Mouse (Mus musculus): ENCODE results near the gene Glipr2. TPM values are rescaled to one million over a fixed set of nuclear protein-coding genes. Genes with fewer than 3 reads are reported as not detected.

Gene Glipr2
- polyA plus RNA-seq, 1 experiment from 2014 or later, result 112 TPM

DNA sequence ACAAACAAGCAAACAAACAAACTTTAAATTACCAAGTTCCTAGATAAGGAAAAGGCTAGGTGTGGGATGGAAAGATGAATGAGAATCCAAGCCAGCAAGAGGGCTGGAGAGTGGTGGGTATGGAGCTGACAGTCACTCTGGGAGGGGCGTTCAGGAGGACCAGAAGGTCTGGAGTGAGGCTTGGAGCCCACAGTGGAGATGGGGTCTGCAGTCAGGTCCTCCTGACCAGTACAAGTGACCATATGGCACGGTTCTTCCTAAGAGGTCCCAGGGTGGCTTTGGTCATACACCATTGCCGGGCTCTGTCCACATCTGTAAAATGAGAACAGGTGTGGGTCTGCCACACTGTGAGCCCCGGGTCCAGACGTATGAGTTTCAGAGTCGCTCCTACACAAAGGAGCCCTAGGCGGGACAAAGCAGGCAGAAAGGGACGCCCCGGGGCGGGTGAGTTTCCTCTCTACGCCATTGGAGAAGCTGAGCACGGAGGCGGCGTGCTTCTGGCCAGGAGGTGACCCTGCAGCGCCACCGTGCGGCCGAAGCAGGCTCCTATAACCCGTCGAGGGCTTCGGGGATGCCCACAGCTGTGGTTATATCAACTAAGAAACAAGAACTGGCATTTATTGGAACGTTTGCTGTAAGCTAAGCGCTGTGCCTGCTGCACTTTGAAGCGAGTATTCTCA, 25.0 kb downstream of the Glipr2 start:
- Histone ChIP-seq H3K9ac (ENCODE audit: low read depth, low read length) (peak overlapping the region; percentile 79), H3K9me3 (replicated peaks; ENCODE audit: control insufficient read depth, low read length) (no peaks in the 10 kb centered on the region), H3K4me1 (ENCODE audit: control insufficient read depth, insufficient read depth, low read length) (peaks cover 13% of the 10 kb centered on the region), H3K4me3 (ENCODE audit: low read depth, low read length) (peak overlapping the region; percentile 41), H3K27me3 (ENCODE audit: control insufficient read depth, insufficient read depth, low read length) (0 out of 2 replicates have a peak, but pooled peaks cover 2% of the 10 kb centered on the region), H3K27ac (ENCODE audit: low read depth, low read length) (peak overlapping the region; percentile 64; the same call in 1 of the 2 replicates), H3K4me2 (peak overlapping the region; percentile 78), H3K36me3 (ENCODE audit: control insufficient read depth, insufficient read depth, low read length) (no peaks in the 10 kb centered on the region)
- WGBS (ENCODE audit: insufficient replicate concordance), result 4% methylated on average over 24 of the region's 24 CpGs
- ATAC-seq (replicated peaks; ENCODE audit: insufficient number of reproducible peaks, low FRiP score, low TSS enrichment), result peak; percentile 81

DNA sequence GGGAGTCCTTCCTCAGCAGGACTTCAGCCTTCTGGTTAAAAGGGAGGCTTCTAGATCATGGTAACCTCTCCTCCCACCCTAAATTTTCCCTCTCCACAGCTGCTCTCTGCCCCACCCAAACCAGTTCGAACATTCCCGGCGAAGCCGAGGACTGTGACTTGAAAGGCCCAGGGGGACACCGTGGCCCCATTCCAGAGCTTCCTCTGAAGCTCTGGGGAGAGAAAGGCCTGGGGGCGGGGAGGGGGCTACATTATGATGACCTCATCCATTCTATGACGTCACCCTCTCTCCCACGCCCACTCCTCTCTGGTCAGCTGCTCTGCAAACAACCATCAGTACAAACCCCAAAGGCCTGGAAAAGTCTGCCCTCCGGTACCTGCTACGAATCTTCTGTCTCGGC, 26.0 kb downstream of the Glipr2 start, which contains the start of gene Ccin:
Gene Ccin, plus strand, starts transcription at position 303 of the 400 bp plus-strand sequence.
- Histone ChIP-seq H3K4me3 (ENCODE audit: low read depth, low read length) (peak within 1 kb of the TSS; percentile 41), H3K27me3 (ENCODE audit: control insufficient read depth, insufficient read depth, low read length) (0 out of 2 replicates have a peak, but pooled peaks cover 2% of the 10 kb centered on the region), H3K27ac (ENCODE audit: low read depth, low read length) (peak within 1 kb of the TSS; percentile 64; the same call in 1 of the 2 replicates), H3K36me3 (ENCODE audit: control insufficient read depth, insufficient read depth, low read length) (no peaks in the 10 kb centered on the region), H3K4me1 (ENCODE audit: control insufficient read depth, insufficient read depth, low read length) (peaks cover 12% of the 10 kb centered on the region), H3K4me2 (peak within 1 kb of the TSS; percentile 78), H3K9ac (ENCODE audit: low read depth, low read length) (peak within 1 kb of the TSS; percentile 79), H3K9me3 (replicated peaks; ENCODE audit: control insufficient read depth, low read length) (no peaks in the 10 kb centered on the region)
- ATAC-seq (replicated peaks; ENCODE audit: insufficient number of reproducible peaks, low FRiP score, low TSS enrichment), result no peak
- WGBS (ENCODE audit: insufficient replicate concordance), result 65% methylated on average over 11 of the region's 11 CpGs

DNA sequence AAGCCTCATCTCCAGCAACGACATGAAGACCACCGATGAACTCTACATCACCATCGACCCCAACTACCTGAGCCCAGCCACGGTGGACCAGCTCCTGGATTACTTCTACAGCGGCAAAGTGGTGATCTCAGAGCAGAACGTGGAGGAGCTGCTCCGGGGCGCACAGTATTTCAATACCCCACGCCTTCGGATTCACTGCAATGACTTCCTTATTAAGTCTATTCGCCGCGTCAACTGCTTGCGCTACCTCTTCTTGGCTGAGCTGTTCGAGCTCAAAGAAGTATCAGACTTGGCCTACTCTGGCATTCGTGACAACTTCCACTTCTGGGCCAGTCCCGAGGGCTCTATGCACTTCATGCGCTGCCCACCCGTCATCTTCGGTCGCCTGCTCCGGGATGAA, 26.6 kb downstream of the Glipr2 start:
- H3K4me3 ChIP-seq (ENCODE audit: low read depth, low read length), result no peak overlapping the region
- ATAC-seq (replicated peaks; ENCODE audit: insufficient number of reproducible peaks, low FRiP score, low TSS enrichment), result no peak
- H3K36me3 ChIP-seq (ENCODE audit: control insufficient read depth, insufficient read depth, low read length), result no peaks in the 10 kb centered on the region
- H3K4me1 ChIP-seq (ENCODE audit: control insufficient read depth, insufficient read depth, low read length), result peaks cover 6% of the 10 kb centered on the region
- H3K27ac ChIP-seq (ENCODE audit: low read depth, low read length), result no peak overlapping the region
- no peaks in the 10 kb centered on the region for H3K9me3 ChIP-seq (replicated peaks; ENCODE audit: control insufficient read depth, low read length)
- H3K27me3 ChIP-seq (ENCODE audit: control insufficient read depth, insufficient read depth, low read length), result 0 out of 2 replicates have a peak, but pooled peaks cover 2% of the 10 kb centered on the region
- no peak overlapping the region for H3K4me2 ChIP-seq
- H3K9ac ChIP-seq (ENCODE audit: low read depth, low read length), result no peak overlapping the region
- WGBS (ENCODE audit: insufficient replicate concordance), result 85% methylated on average over 22 of the region's 22 CpGs

DNA sequence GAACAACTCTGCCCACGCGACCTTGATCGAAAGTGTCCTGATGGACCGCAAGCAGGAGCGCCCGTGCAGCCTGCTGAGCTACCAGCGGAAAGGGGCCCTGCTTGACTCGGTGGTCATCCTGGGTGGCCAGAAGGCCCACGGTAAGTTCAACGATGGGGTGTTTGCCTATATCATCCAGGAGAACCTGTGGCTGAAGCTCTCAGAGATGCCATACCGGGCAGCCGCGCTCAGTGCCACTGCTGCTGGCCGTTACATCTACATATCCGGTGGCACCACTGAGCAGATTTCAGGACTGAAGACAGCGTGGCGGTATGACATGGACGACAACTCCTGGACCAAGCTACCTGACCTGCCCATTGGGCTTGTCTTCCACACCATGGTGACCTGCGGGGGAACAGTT, 27.1 kb downstream of the Glipr2 start:
- WGBS (ENCODE audit: insufficient replicate concordance), result 84% methylated on average over 19 of the region's 19 CpGs
- ATAC-seq (replicated peaks; ENCODE audit: insufficient number of reproducible peaks, low FRiP score, low TSS enrichment), result no peak
- H3K27ac ChIP-seq (ENCODE audit: low read depth, low read length), result no peak overlapping the region
- H3K4me2 ChIP-seq, result no peak overlapping the region
- no peaks in the 10 kb centered on the region for H3K36me3 ChIP-seq (ENCODE audit: control insufficient read depth, insufficient read depth, low read length)
- H3K4me1 ChIP-seq (ENCODE audit: control insufficient read depth, insufficient read depth, low read length), result peaks cover 4% of the 10 kb centered on the region; the same call in 1 of the 2 replicates
- H3K9ac ChIP-seq (ENCODE audit: low read depth, low read length), result no peak overlapping the region
- no peaks in the 10 kb centered on the region for H3K9me3 ChIP-seq (replicated peaks; ENCODE audit: control insufficient read depth, low read length)
- H3K4me3 ChIP-seq (ENCODE audit: low read depth, low read length), result no peak overlapping the region
- H3K27me3 ChIP-seq (ENCODE audit: control insufficient read depth, insufficient read depth, low read length), result 0 out of 2 replicates have a peak, but pooled peaks cover 2% of the 10 kb centered on the region

DNA sequence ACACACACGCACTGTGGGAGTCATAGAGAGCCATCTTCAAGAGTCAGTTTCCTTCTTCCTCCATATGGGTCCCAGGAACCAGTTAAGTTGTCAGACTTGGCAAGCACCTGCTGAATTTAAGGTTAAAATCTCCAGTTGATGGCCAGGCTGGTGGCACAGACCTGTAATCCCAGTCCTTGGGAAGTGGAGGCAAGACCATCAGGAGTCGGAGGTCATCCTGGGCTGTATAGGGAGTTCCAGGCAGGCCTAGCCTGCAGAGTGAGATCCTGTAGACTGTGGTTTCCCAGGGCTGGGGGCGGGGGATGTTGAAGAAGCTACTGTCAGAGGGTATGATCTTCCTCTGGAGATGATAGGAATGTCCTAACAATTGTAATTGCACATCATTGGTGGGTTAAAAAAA, 31.8 kb downstream of the Glipr2 start:
- H3K4me1 ChIP-seq (ENCODE audit: control insufficient read depth, insufficient read depth, low read length), result no peaks in the 10 kb centered on the region
- no peak overlapping the region for H3K27ac ChIP-seq (ENCODE audit: low read depth, low read length)
- H3K9ac ChIP-seq (ENCODE audit: low read depth, low read length), result no peak overlapping the region
- no peaks in the 10 kb centered on the region for H3K9me3 ChIP-seq (replicated peaks; ENCODE audit: control insufficient read depth, low read length)
- no peak overlapping the region for H3K4me3 ChIP-seq (ENCODE audit: low read depth, low read length)
- WGBS (ENCODE audit: insufficient replicate concordance), result 84% methylated on average over 3 of the region's 3 CpGs
- no peaks in the 10 kb centered on the region for H3K36me3 ChIP-seq (ENCODE audit: control insufficient read depth, insufficient read depth, low read length)
- no peak for ATAC-seq (replicated peaks; ENCODE audit: insufficient number of reproducible peaks, low FRiP score, low TSS enrichment)
- H3K27me3 ChIP-seq (ENCODE audit: control insufficient read depth, insufficient read depth, low read length), result no peaks in the 10 kb centered on the region
- no peak overlapping the region for H3K4me2 ChIP-seq

DNA sequence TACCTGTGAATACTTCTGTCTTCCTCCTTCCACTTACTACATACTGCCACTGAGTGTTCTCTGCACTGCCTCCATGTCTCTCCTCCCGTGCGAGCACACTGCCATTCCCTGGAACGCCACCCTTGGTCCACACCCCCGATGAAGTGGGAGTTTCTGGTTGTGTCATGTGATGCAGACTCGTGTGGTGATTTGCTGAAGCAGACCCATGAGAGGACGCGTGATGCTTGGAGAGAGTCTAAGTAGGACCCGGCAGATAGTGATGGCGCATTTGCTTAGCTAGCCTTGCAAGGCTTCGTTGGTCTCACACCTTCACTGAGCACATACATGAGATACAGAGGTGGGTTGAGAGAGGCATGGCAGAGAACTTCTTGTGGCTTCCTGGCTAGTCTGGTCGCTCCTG, 35.9 kb downstream of the Glipr2 start:
- WGBS (ENCODE audit: insufficient replicate concordance), result 88% methylated on average over 11 of the region's 11 CpGs
- Histone ChIP-seq H3K4me3 (ENCODE audit: low read depth, low read length) (no peak overlapping the region), H3K9me3 (replicated peaks; ENCODE audit: control insufficient read depth, low read length) (no peaks in the 10 kb centered on the region)

DNA sequence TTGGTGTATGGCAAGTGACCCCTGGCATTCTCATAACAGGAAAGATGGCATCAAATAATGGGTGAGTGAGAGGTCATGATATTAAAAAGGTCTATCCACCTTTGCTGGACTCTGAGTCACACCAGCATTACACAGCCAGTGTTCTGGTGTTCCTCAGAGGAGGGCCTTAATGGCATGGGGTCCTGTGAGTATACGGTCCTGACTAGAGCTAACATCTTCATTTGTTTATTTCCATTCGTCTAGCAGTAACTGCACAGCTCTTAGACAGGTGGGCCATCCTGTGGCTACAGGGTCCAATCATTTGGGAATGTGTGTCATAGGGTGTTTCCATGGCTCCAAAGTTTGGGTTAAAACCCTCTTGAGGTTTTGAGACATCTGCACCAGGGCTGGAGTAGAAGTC, 37.1 kb downstream of the Glipr2 start:
- Histone ChIP-seq H3K36me3 (ENCODE audit: control insufficient read depth, insufficient read depth, low read length) (no peaks in the 10 kb centered on the region), H3K4me3 (ENCODE audit: low read depth, low read length) (no peak overlapping the region), H3K4me2 (no peak overlapping the region), H3K4me1 (ENCODE audit: control insufficient read depth, insufficient read depth, low read length) (no peaks in the 10 kb centered on the region), H3K27me3 (ENCODE audit: control insufficient read depth, insufficient read depth, low read length) (no peaks in the 10 kb centered on the region), H3K9ac (ENCODE audit: low read depth, low read length) (no peak overlapping the region), H3K9me3 (replicated peaks; ENCODE audit: control insufficient read depth, low read length) (no peaks in the 10 kb centered on the region), H3K27ac (ENCODE audit: low read depth, low read length) (no peak overlapping the region)
- no peak for ATAC-seq (replicated peaks; ENCODE audit: insufficient number of reproducible peaks, low FRiP score, low TSS enrichment)
- 58% methylated on average over 2 of the region's 2 CpGs for WGBS (ENCODE audit: insufficient replicate concordance)

More for the DNA sequence above, 35.9 kb downstream of the Glipr2 start:
- Histone ChIP-seq H3K9ac (ENCODE audit: low read depth, low read length) (no peak overlapping the region), H3K4me2 (no peak overlapping the region), H3K27me3 (ENCODE audit: control insufficient read depth, insufficient read depth, low read length) (no peaks in the 10 kb centered on the region), H3K4me1 (ENCODE audit: control insufficient read depth, insufficient read depth, low read length) (no peaks in the 10 kb centered on the region), H3K36me3 (ENCODE audit: control insufficient read depth, insufficient read depth, low read length) (no peaks in the 10 kb centered on the region), H3K27ac (ENCODE audit: low read depth, low read length) (no peak overlapping the region)
- no peak for ATAC-seq (replicated peaks; ENCODE audit: insufficient number of reproducible peaks, low FRiP score, low TSS enrichment)

DNA sequence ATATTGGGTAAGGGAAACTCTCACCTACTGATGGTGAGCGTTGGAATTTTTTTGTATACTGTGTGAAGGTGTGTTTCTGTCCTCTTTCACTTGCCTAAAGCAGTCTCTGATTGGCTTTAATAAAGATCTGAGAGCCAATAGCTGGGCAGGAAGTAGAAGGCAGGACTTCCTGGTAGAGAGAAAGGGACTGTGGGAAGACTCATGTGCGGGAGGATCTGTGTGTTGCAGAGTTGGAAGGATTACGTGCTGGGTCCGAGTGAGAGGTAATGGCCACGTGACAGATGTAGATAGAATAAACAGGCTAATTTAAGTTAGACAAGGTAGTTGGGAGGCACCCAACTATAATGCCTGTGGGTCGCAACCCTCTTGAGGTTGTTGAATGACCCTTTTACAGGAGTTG, 46.4 kb downstream of the Glipr2 start:
- no peak overlapping the region for H3K9ac ChIP-seq (ENCODE audit: low read depth, low read length)
- 0 out of 2 replicates have a peak overlapping the region, but pooled peaks have one; percentile 16 for H3K27ac ChIP-seq (ENCODE audit: low read depth, low read length)
- no peaks in the 10 kb centered on the region for H3K36me3 ChIP-seq (ENCODE audit: control insufficient read depth, insufficient read depth, low read length)
- 81% methylated on average over 6 of the region's 6 CpGs for WGBS (ENCODE audit: insufficient replicate concordance)
- H3K27me3 ChIP-seq (ENCODE audit: control insufficient read depth, insufficient read depth, low read length), result no peaks in the 10 kb centered on the region
- ATAC-seq (replicated peaks; ENCODE audit: insufficient number of reproducible peaks, low FRiP score, low TSS enrichment), result no peak
- H3K4me1 ChIP-seq (ENCODE audit: control insufficient read depth, insufficient read depth, low read length), result no peaks in the 10 kb centered on the region
- no peaks in the 10 kb centered on the region for H3K9me3 ChIP-seq (replicated peaks; ENCODE audit: control insufficient read depth, low read length)
- H3K4me2 ChIP-seq, result peak overlapping the region; percentile 9; the same call in 1 of the 2 replicates
- no peak overlapping the region for H3K4me3 ChIP-seq (ENCODE audit: low read depth, low read length)

Data from heart, embryonic 11.5 days (tissue).